Mouse (Mus musculus): ENCODE measurements around the gene Traf3ip2. TPM values are rescaled to one million over a fixed set of nuclear protein-coding genes. Genes with fewer than 3 reads are reported as not detected.

Traf3ip2 gene
- 1.2 and 1.5 TPM in 2 replicates for polyA plus RNA-seq (2015; fragmentation: Nextera tagmentation; extraction: Ambion mirVana)

GRCm38 (mm10) chr10:39612633-39612988, at the start of gene Traf3ip2:
TSS of gene Traf3ip2 (plus strand) at chr10:39612934.
- Histone ChIP-seq H3K4me3 (ENCODE audit: low read depth, low read length) (peak within 1 kb of the TSS; percentile 53), H3K27me3 (ENCODE audit: control insufficient read depth, insufficient read depth, low read depth, low read length) (no peaks in the 10 kb centered on the region), H3K9me3 (replicated peaks; ENCODE audit: control insufficient read depth, low read length) (no peaks in the 10 kb centered on the region), H3K36me3 (ENCODE audit: control insufficient read depth, insufficient read depth) (no peaks in the 10 kb centered on the region), H3K27ac (ENCODE audit: low read length) (peak within 1 kb of the TSS; percentile 66), H3K4me2 (ENCODE audit: low read depth, low read length) (peak within 1 kb of the TSS; percentile 61), H3K4me1 (ENCODE audit: control insufficient read depth, low read depth, low read length) (no peaks in the 10 kb centered on the region; the same call in 1 of the 2 replicates), H3K9ac (ENCODE audit: low read depth, low read length) (peak within 1 kb of the TSS; percentile 48)
- WGBS (ENCODE audit: insufficient replicate concordance): 17% methylated on average over 4 of the region's 4 CpGs
- ATAC-seq (ENCODE audit: low read depth): peak; percentile 40; the same call in 1 of the 2 replicates

- Histone ChIP-seq H3K27me3 (ENCODE audit: control insufficient read depth, insufficient read depth, low read depth, low read length) (no peaks in the 10 kb centered on the region), H3K4me3 (ENCODE audit: low read depth, low read length) (no peak overlapping the region), H3K4me1 (ENCODE audit: control insufficient read depth, low read depth, low read length) (no peaks in the 10 kb centered on the region), H3K9ac (ENCODE audit: low read depth, low read length) (no peak overlapping the region), H3K27ac (ENCODE audit: low read length) (no peak overlapping the region), H3K9me3 (replicated peaks; ENCODE audit: control insufficient read depth, low read length) (no peaks in the 10 kb centered on the region), H3K4me2 (ENCODE audit: low read depth, low read length) (no peak overlapping the region), H3K36me3 (ENCODE audit: control insufficient read depth, insufficient read depth) (no peaks in the 10 kb centered on the region)
- ATAC-seq (ENCODE audit: low read depth): no peak
- 75% methylated on average over 24 of the region's 24 CpGs for WGBS (ENCODE audit: insufficient replicate concordance)
These were observed 49.0 kb upstream of the Traf3ip2 start for GRCm38 (mm10) chr10:39563552-39564223.

GRCm38 (mm10) chr10:39566901-39567300, 45.8 kb upstream of the Traf3ip2 start:
- Histone ChIP-seq H3K36me3 (ENCODE audit: control insufficient read depth, insufficient read depth) (no peaks in the 10 kb centered on the region), H3K4me3 (ENCODE audit: low read depth, low read length) (no peak overlapping the region), H3K27me3 (ENCODE audit: control insufficient read depth, insufficient read depth, low read depth, low read length) (no peaks in the 10 kb centered on the region), H3K27ac (ENCODE audit: low read length) (no peak overlapping the region), H3K4me2 (ENCODE audit: low read depth, low read length) (no peak overlapping the region), H3K9me3 (replicated peaks; ENCODE audit: control insufficient read depth, low read length) (no peaks in the 10 kb centered on the region), H3K4me1 (ENCODE audit: control insufficient read depth, low read depth, low read length) (no peaks in the 10 kb centered on the region), H3K9ac (ENCODE audit: low read depth, low read length) (no peak overlapping the region)
- ATAC-seq (ENCODE audit: low read depth): no peak
- 75% methylated on average over 12 of the region's 12 CpGs for WGBS (ENCODE audit: insufficient replicate concordance)

- no peak overlapping the region for H3K4me2 ChIP-seq (ENCODE audit: low read depth, low read length)
- H3K4me1 ChIP-seq (ENCODE audit: control insufficient read depth, low read depth, low read length): no peaks in the 10 kb centered on the region
- no peaks in the 10 kb centered on the region for H3K27me3 ChIP-seq (ENCODE audit: control insufficient read depth, insufficient read depth, low read depth, low read length)
- no peak overlapping the region for H3K9ac ChIP-seq (ENCODE audit: low read depth, low read length)
- WGBS (ENCODE audit: insufficient replicate concordance): 59% methylated on average over 4 of the region's 4 CpGs
- H3K36me3 ChIP-seq (ENCODE audit: control insufficient read depth, insufficient read depth): no peaks in the 10 kb centered on the region
- no peak overlapping the region for H3K27ac ChIP-seq (ENCODE audit: low read length)
- H3K4me3 ChIP-seq (ENCODE audit: low read depth, low read length): no peak overlapping the region
- ATAC-seq (ENCODE audit: low read depth): no peak
- H3K9me3 ChIP-seq (replicated peaks; ENCODE audit: control insufficient read depth, low read length): no peaks in the 10 kb centered on the region
These were observed 43.7 kb upstream of the Traf3ip2 start for GRCm38 (mm10) chr10:39568991-39569390.

- Histone ChIP-seq H3K27ac (ENCODE audit: low read length) (no peak overlapping the region), H3K27me3 (ENCODE audit: control insufficient read depth, insufficient read depth, low read depth, low read length) (no peaks in the 10 kb centered on the region), H3K4me1 (ENCODE audit: control insufficient read depth, low read depth, low read length) (no peaks in the 10 kb centered on the region), H3K9ac (ENCODE audit: low read depth, low read length) (no peak overlapping the region), H3K36me3 (ENCODE audit: control insufficient read depth, insufficient read depth) (no peaks in the 10 kb centered on the region), H3K4me2 (ENCODE audit: low read depth, low read length) (no peak overlapping the region), H3K4me3 (ENCODE audit: low read depth, low read length) (no peak overlapping the region), H3K9me3 (replicated peaks; ENCODE audit: control insufficient read depth, low read length) (no peaks in the 10 kb centered on the region)
- no peak for ATAC-seq (ENCODE audit: low read depth)
- 52% methylated on average over 7 of the region's 7 CpGs for WGBS (ENCODE audit: insufficient replicate concordance)
These were observed 41.7 kb upstream of the Traf3ip2 start for GRCm38 (mm10) chr10:39571011-39571410.

GRCm38 (mm10) chr10:39572050-39572671, 40.6 kb upstream of the Traf3ip2 start:
- H3K4me2 ChIP-seq (ENCODE audit: low read depth, low read length): no peak overlapping the region
- 54% methylated on average over 9 of the region's 9 CpGs for WGBS (ENCODE audit: insufficient replicate concordance)
- no peaks in the 10 kb centered on the region for H3K36me3 ChIP-seq (ENCODE audit: control insufficient read depth, insufficient read depth)
- no peak overlapping the region for H3K4me3 ChIP-seq (ENCODE audit: low read depth, low read length)
- H3K4me1 ChIP-seq (ENCODE audit: control insufficient read depth, low read depth, low read length): no peaks in the 10 kb centered on the region
- no peak overlapping the region for H3K27ac ChIP-seq (ENCODE audit: low read length)
- H3K9ac ChIP-seq (ENCODE audit: low read depth, low read length): no peak overlapping the region
- H3K27me3 ChIP-seq (ENCODE audit: control insufficient read depth, insufficient read depth, low read depth, low read length): no peaks in the 10 kb centered on the region
- ATAC-seq (ENCODE audit: low read depth): no peak
- no peaks in the 10 kb centered on the region for H3K9me3 ChIP-seq (replicated peaks; ENCODE audit: control insufficient read depth, low read length)

- Histone ChIP-seq H3K4me1 (ENCODE audit: control insufficient read depth, low read depth, low read length) (no peaks in the 10 kb centered on the region), H3K4me3 (ENCODE audit: low read depth, low read length) (no peak overlapping the region), H3K27ac (ENCODE audit: low read length) (no peak overlapping the region), H3K9me3 (replicated peaks; ENCODE audit: control insufficient read depth, low read length) (no peaks in the 10 kb centered on the region), H3K4me2 (ENCODE audit: low read depth, low read length) (no peak overlapping the region), H3K27me3 (ENCODE audit: control insufficient read depth, insufficient read depth, low read depth, low read length) (no peaks in the 10 kb centered on the region), H3K36me3 (ENCODE audit: control insufficient read depth, insufficient read depth) (no peaks in the 10 kb centered on the region), H3K9ac (ENCODE audit: low read depth, low read length) (no peak overlapping the region)
- ATAC-seq (ENCODE audit: low read depth): no peak
- WGBS (ENCODE audit: insufficient replicate concordance): 34% methylated on average over 6 of the region's 6 CpGs
These were observed 40.1 kb upstream of the Traf3ip2 start for GRCm38 (mm10) chr10:39572672-39573051.

- ATAC-seq (ENCODE audit: low read depth): no peak
- Histone ChIP-seq H3K27ac (ENCODE audit: low read length) (no peak overlapping the region), H3K4me2 (ENCODE audit: low read depth, low read length) (no peak overlapping the region), H3K27me3 (ENCODE audit: control insufficient read depth, insufficient read depth, low read depth, low read length) (no peaks in the 10 kb centered on the region), H3K36me3 (ENCODE audit: control insufficient read depth, insufficient read depth) (no peaks in the 10 kb centered on the region), H3K9me3 (replicated peaks; ENCODE audit: control insufficient read depth, low read length) (no peaks in the 10 kb centered on the region), H3K9ac (ENCODE audit: low read depth, low read length) (no peak overlapping the region), H3K4me1 (ENCODE audit: control insufficient read depth, low read depth, low read length) (no peaks in the 10 kb centered on the region), H3K4me3 (ENCODE audit: low read depth, low read length) (no peak overlapping the region)
- WGBS (ENCODE audit: insufficient replicate concordance): 68% methylated on average over 6 of the region's 6 CpGs
These were observed 36.3 kb upstream of the Traf3ip2 start for GRCm38 (mm10) chr10:39576466-39576865.

GRCm38 (mm10) chr10:39580477-39580876, 32.3 kb upstream of the Traf3ip2 start:
- H3K4me1 ChIP-seq (ENCODE audit: control insufficient read depth, low read depth, low read length): no peaks in the 10 kb centered on the region
- no peak overlapping the region for H3K9ac ChIP-seq (ENCODE audit: low read depth, low read length)
- H3K4me2 ChIP-seq (ENCODE audit: low read depth, low read length): no peak overlapping the region
- no peak overlapping the region for H3K27ac ChIP-seq (ENCODE audit: low read length)
- H3K27me3 ChIP-seq (ENCODE audit: control insufficient read depth, insufficient read depth, low read depth, low read length): no peaks in the 10 kb centered on the region
- WGBS (ENCODE audit: insufficient replicate concordance): 67% methylated on average over 8 of the region's 8 CpGs
- no peak for ATAC-seq (ENCODE audit: low read depth)
- no peak overlapping the region for H3K4me3 ChIP-seq (ENCODE audit: low read depth, low read length)
- no peaks in the 10 kb centered on the region for H3K36me3 ChIP-seq (ENCODE audit: control insufficient read depth, insufficient read depth)
- H3K9me3 ChIP-seq (replicated peaks; ENCODE audit: control insufficient read depth, low read length): no peaks in the 10 kb centered on the region

Measured in liver, embryonic 16.5 days (tissue).